Comparison of ENCODE assay signal across 21 mouse cellular contexts in genomic region chr4:101213477-101213876, GRCm38 (mm10). TPM values are rescaled to one million over a fixed set of nuclear protein-coding genes. Genes with fewer than 3 reads are reported as not detected.
DNase-seq lines count a peak whose midpoint lies in the region; ATAC-seq and TF ChIP-seq lines count a peak whose summit lies in the region.
"Had no signal": no experiment of that assay in that cellular context is flagged by ENCODE, and none has a peak within 500 bp of the region (broad histone marks: within the 10 kb centered on the region; RNA-seq: fewer than 3 reads in every experiment).

No protein-coding gene starts in this region.

- no peaks in the 10 kb centered on the region for H3K36me3 ChIP-seq in liver, embryonic 13.5 days
- no peaks in the 10 kb centered on the region for H3K36me3 ChIP-seq in liver, embryonic 12.5 days
- H3K36me3 ChIP-seq: hindbrain, embryonic 15.5 days; kidney, embryonic 15.5 days; stomach, embryonic 15.5 days had no signal

- WGBS in liver, embryonic 13.5 days (ENCODE audit: insufficient replicate concordance) = 48% methylated on average over 2 of the region's 2 CpGs
- 53% methylated on average over 2 of the region's 2 CpGs for WGBS in liver, embryonic 12.5 days (ENCODE audit: insufficient replicate concordance)

- no peaks in the 10 kb centered on the region for H3K27me3 ChIP-seq in liver, embryonic 13.5 days
- no peaks in the 10 kb centered on the region for H3K27me3 ChIP-seq in liver, embryonic 12.5 days (replicated peaks)
- H3K27me3 ChIP-seq: forebrain, embryonic 13.5 days; hindbrain, embryonic 15.5 days; kidney, embryonic 15.5 days; stomach, embryonic 15.5 days had no signal

- peaks cover 37% of the 10 kb centered on the region for H3K4me1 ChIP-seq in liver, embryonic 13.5 days (replicated peaks)
- peaks cover 43% of the 10 kb centered on the region for H3K4me1 ChIP-seq in liver, embryonic 12.5 days
- H3K4me1 ChIP-seq: forebrain, embryonic 13.5 days; hindbrain, embryonic 15.5 days had no signal

- H3K4me3 ChIP-seq in liver, embryonic 13.5 days (replicated peaks) = no peak overlapping the region
- H3K4me3 ChIP-seq in liver, embryonic 12.5 days = no peak overlapping the region
- no peak overlapping the region for H3K4me3 ChIP-seq in layer of hippocampus, adult 2 months
- H3K4me3 ChIP-seq: erythroblast, embryonic 14.5 days; forebrain, embryonic 13.5 days; hindbrain, embryonic 15.5 days; kidney, embryonic 15.5 days; stomach, embryonic 15.5 days had no signal

- no peak overlapping the region for H3K9ac ChIP-seq in liver, embryonic 13.5 days
- H3K9ac ChIP-seq in liver, embryonic 12.5 days = no peak overlapping the region
- H3K9ac ChIP-seq: forebrain, embryonic 13.5 days; hindbrain, embryonic 15.5 days; kidney, embryonic 15.5 days; stomach, embryonic 15.5 days had no signal

- peak; percentile 43; the same call in 1 of the 2 replicates for ATAC-seq in liver, embryonic 13.5 days (ENCODE audit: low read depth)
- ATAC-seq in liver, embryonic 12.5 days = no peak
- peak; percentile 34; the same call in 1 of the 2 replicates for ATAC-seq in common myeloid progenitor, adult 5-6 weeks (replicated peaks; ENCODE audit: low read depth, poor library complexity, severe bottlenecking)
- peak; percentile 66 for ATAC-seq in monocyte, adult 5-6 weeks (replicated peaks; ENCODE audit: insufficient number of reproducible peaks, low FRiP score, low TSS enrichment, poor library complexity, severe bottlenecking)
- ATAC-seq: forebrain, embryonic 13.5 days; intestine, postnatal 0 days; midbrain, embryonic 16.5 days had no signal

- no peak for DNase-seq in liver, embryonic 13.5 days
- peak; percentile 68 for DNase-seq in CD4-positive, CD25-positive, alpha-beta regulatory T cell, adult 2 months (ENCODE audit: low read depth, low spot score)
- no peak for DNase-seq in urinary bladder, adult 18-20 months (ENCODE audit: low spot score in 2 of 2)
- DNase-seq in yolk sac, embryonic 10.5 days (ENCODE audit: low spot score) = no peak
- no peak for DNase-seq in layer of hippocampus, adult 2 months (ENCODE audit: low spot score in 2 of 2)
- DNase-seq: adrenal gland, postnatal 14 days; cerebellum, adult 18-20 months; cerebellum, postnatal 36 days; gastrocnemius, postnatal 25 days; lung, postnatal 14 days; thymus, adult 18-20 months had no signal

- H3K27ac ChIP-seq in liver, embryonic 13.5 days = no peak overlapping the region
- H3K27ac ChIP-seq in liver, embryonic 12.5 days = no peak overlapping the region
- H3K27ac ChIP-seq in layer of hippocampus, adult 2 months = no peak overlapping the region
- H3K27ac ChIP-seq: forebrain, embryonic 13.5 days; hindbrain, embryonic 15.5 days; kidney, embryonic 15.5 days; stomach, embryonic 15.5 days had no signal

- no peaks in the 10 kb centered on the region for H3K9me3 ChIP-seq in liver, embryonic 13.5 days (replicated peaks)
- no peaks in the 10 kb centered on the region for H3K9me3 ChIP-seq in liver, embryonic 12.5 days (replicated peaks)
- H3K9me3 ChIP-seq: forebrain, embryonic 13.5 days; hindbrain, embryonic 15.5 days; kidney, embryonic 15.5 days; stomach, embryonic 15.5 days had no signal

- no peak overlapping the region for H3K4me2 ChIP-seq in liver, embryonic 13.5 days
- H3K4me2 ChIP-seq in liver, embryonic 12.5 days = no peak overlapping the region
- H3K4me2 ChIP-seq: forebrain, embryonic 13.5 days; hindbrain, embryonic 15.5 days; kidney, embryonic 15.5 days; stomach, embryonic 15.5 days had no signal

- TF ChIP-seq CTCF in layer of hippocampus, adult 2 months (conservative IDR thresholded peaks at IDR 0.05) = no peak

RNA-seq across cellular contexts. Expression of gene Jak1, which starts 51.6 kb away (rescaled TPM):
- polyA plus RNA-seq in liver, embryonic 13.5 days (2015; fragmentation: Nextera tagmentation; extraction: Ambion mirVana) = 41.0 and 52.5 TPM in 2 replicates
- polyA plus RNA-seq in liver, embryonic 12.5 days (2016; fragmentation: Nextera tagmentation; extraction: Ambion mirVana) = 59.7 and 61.2 TPM in 2 replicates
- 93.4 and 111 TPM in 2 replicates for total RNA-seq in common myeloid progenitor, adult 5-6 weeks (2017)
- 252 to 459 TPM (median 254 TPM) in 3 replicates for total RNA-seq in monocyte, adult 5-6 weeks (2017)
- 100 to 1,000 TPM; 124 to 128 TPM for total RNA-seq in layer of hippocampus, adult 2 months (2021)
